Mouse (Mus musculus) megakaryocyte, embryonic 14.5 days (primary cell): ENCODE results near the gene Olfr191.

Experiments
- FLI1 ChIP-seq: IDR thresholded peaks from 2 replicates; pipeline ENCODE4 v1.6.1; 2012; ENCODE audit warnings: low read length, inconsistent platforms, mixed read lengths
- GATA1 ChIP-seq: IDR thresholded peaks from 3 replicates; pipeline ENCODE4 v1.6.1; 2012; ENCODE audit warnings: mixed read lengths, low read length, inconsistent platforms, borderline replicate concordance

GRCm38 (mm10) chr16:59077905-59078304, 11.7 kb downstream of the Olfr191 start, which contains the start of gene Olfr190:
- no peak for TF ChIP-seq GATA1
- TF ChIP-seq FLI1 = no peak
